Mouse (Mus musculus): ENCODE measurements around the gene Olfr1252.

The Olfr1252 gene

DNA sequence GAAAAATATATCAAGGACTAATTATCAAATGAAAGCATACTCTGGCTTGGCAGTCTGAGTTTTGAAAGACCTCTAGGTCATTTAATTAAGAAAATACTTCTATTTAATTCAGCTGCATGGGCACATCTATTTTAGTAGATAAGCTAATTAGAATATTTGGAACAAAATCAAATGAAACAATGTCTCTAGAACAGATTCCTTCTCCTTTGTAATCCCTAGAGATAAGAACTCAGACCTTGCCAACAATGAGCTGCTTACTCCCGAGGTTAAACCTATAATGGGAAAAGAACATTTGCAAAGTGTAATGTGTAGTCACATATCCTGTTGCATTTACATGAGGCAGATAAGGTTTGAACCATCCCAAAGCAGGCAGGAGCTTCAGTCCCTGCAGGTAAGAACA is at the start of gene Olfr1252:
TSS of gene Olfr1252 (minus strand) at position 101 of the 400 bp plus-strand sequence.
- DNase-seq (ENCODE audit: low spot score), result no peak

DNA sequence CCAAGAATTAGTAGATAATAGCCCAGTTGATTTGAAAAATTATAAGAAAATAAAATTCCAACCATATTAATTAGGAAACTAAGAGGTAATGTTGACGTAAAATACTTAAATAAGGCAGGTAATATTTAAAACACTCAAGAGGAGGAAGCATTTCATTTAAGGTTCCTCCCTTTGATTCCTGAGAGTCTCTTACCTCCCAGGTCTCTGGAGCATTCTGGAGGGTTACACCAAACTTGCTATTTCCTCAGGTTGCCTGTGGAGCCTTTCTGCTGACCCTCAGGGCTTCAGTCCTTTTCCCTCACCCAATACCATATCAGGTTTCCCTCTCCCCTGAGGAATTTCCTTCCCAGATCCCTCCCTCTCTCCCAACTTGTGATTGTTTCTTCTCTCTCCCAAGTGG is 32.2 kb upstream of the Olfr1252 start, which contains the start of gene Olfr1253:
TSS of gene Olfr1253 (minus strand) at position 101 of the 400 bp plus-strand sequence.
- no peak for DNase-seq (ENCODE audit: low spot score)

DNA sequence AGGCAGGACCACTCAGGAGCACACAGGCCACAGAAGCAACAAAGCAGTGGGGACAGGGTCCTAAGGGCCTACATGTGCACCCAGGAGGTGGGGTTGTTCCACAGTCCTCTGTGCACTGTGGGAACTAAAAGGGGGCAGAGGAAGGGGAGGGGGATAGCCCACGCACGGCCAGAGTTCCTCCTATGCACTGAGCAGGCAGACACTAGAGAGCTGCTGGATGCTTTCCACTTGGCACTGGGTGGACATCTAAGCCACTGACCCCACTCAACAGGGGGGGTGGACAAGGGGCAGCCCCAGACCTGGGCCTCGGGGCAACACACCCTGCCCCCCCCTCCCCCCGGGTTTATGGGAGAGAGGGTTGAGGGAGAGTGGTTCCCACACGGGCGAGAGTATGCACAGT is 32.8 kb downstream of the Olfr1252 start:
- DNase-seq (ENCODE audit: low spot score), result no peak

DNA sequence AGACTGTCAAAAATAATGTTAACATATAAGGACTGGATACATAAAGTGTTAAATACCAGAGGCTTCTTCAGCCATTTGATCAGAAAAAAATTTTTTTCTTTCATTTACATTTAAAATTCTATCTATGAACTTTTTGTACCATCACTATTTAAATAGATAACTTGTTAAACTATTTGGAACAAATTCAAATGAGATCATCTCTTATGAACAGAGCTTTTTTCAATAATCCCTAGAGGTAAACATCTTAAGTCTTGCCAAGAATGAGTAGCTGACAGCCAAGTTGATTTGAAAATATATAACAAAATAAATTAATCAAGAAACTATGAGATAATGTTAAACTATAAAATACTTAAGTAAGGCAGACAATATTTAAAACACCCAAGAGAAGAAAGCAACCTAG is 53.0 kb downstream of the Olfr1252 start, which contains the start of gene Olfr1251:
TSS of gene Olfr1251 (minus strand) at position 101 of the 400 bp plus-strand sequence.
- DNase-seq (ENCODE audit: low spot score), result no peak
